Mouse (Mus musculus): ENCODE measurements around the gene Rnf10. TPM values are rescaled to one million over a fixed set of nuclear protein-coding genes. Genes with fewer than 3 reads are reported as not detected.

Gene Rnf10
- polyA plus RNA-seq, 1 experiment from 2014 or later, result 85.1 TPM

DNA sequence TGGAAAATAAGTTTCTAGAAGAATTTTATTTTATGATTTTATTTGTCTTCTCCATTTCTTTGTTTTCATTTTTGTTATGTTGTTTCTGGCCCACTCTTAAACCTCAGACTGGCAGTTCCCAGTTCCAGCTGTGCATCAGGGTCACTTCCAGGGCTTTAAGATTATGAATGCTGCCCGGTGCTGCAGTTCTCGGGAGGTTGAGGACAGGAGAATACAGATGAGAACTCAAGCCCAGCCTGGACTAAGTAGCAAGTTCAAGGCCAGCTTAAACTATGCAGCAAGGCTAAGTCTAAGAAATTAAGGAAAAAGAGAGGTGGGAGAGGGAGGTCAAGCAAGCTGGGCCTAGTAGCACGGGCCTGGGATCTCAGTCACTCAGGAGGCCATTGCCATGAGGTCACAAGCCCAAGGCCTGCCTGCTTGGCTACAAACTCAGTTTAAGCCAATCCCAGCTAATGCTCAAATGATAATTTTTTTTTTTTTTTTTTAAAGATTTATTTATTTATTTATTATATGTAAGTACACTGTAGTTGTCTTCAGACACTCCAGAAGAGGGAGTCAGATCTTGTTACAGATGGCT is 5.1 kb downstream of the Rnf10 start:
- Histone ChIP-seq H3K4me2 (ENCODE audit: low read depth, low read length) (no peak overlapping the region), H3K27ac (ENCODE audit: low read length) (no peak overlapping the region), H3K36me3 (ENCODE audit: control insufficient read depth, insufficient read depth, low read length) (no peaks in the 10 kb centered on the region), H3K9me3 (replicated peaks; ENCODE audit: control insufficient read depth, low read length) (no peaks in the 10 kb centered on the region), H3K4me3 (replicated peaks; ENCODE audit: low read length) (no peak overlapping the region), H3K9ac (ENCODE audit: low read length) (no peak overlapping the region), H3K27me3 (ENCODE audit: control insufficient read depth, insufficient read depth, low read length) (no peaks in the 10 kb centered on the region), H3K4me1 (ENCODE audit: control insufficient read depth, insufficient read depth, low read length) (peaks cover 30% of the 10 kb centered on the region)
- ATAC-seq (ENCODE audit: insufficient read depth, low FRiP score), result no peak
- WGBS, result 71% methylated on average over 3 of the region's 3 CpGs

DNA sequence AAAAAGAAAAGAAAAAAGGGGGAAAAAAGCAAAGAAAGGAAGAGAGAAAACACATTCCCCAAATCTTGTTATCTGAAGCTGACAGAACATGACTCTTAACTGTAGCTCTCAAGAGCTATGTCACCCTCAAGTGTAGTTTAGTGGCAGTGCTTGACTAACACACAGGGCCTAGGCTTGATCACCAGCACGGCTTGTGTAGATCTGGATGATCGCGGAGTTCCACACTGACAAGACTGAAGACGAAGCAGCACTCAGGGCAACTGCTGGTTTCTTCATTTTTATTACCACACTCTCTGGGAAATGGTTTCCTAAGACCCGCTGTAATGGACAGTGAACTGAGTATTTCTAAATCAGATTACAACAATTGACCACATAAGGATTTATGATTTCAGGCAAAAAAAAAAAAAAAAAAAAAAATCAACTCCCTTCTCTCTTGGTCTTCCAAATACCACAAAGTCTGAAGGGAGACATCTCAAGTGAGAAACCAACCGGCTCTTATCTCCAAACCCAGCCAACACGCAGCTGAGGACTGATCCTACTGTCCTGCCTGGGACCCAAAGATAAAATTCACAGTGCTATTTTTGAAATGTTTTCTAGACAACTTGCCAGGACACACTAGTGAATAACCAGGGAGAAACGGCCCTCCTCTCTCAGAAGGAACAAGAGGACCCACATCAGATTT is 5.8 kb downstream of the Rnf10 start:
- Histone ChIP-seq H3K4me3 (replicated peaks; ENCODE audit: low read length) (no peak overlapping the region), H3K4me2 (ENCODE audit: low read depth, low read length) (no peak overlapping the region), H3K9ac (ENCODE audit: low read length) (no peak overlapping the region), H3K36me3 (ENCODE audit: control insufficient read depth, insufficient read depth, low read length) (no peaks in the 10 kb centered on the region), H3K4me1 (ENCODE audit: control insufficient read depth, insufficient read depth, low read length) (peaks cover 30% of the 10 kb centered on the region), H3K27ac (ENCODE audit: low read length) (no peak overlapping the region), H3K9me3 (replicated peaks; ENCODE audit: control insufficient read depth, low read length) (no peaks in the 10 kb centered on the region), H3K27me3 (ENCODE audit: control insufficient read depth, insufficient read depth, low read length) (no peaks in the 10 kb centered on the region)
- WGBS, result 73% methylated on average over 8 of the region's 8 CpGs
- ATAC-seq (ENCODE audit: insufficient read depth, low FRiP score), result no peak

DNA sequence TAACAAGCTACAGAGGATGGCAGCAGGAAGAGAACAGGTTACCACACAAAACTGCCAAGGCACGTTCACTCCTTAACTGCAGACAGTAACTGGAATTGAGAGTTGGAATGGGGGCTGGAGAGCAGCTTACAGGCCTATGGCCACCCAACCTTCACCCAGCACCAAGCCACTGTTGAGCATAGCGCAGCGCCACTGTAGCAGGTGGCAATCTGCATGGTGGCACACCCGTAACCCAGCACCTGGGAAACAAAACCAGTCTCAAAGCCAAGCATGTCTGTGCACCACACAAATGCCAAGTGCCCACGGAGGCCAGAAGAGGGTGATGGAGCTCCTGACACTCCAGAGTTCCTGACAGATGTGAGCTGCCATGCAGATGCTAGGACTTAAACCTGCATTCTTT is 6.4 kb downstream of the Rnf10 start:
- Histone ChIP-seq H3K4me2 (ENCODE audit: low read depth, low read length) (no peak overlapping the region), H3K4me1 (ENCODE audit: control insufficient read depth, insufficient read depth, low read length) (peaks cover 30% of the 10 kb centered on the region), H3K4me3 (replicated peaks; ENCODE audit: low read length) (no peak overlapping the region), H3K9ac (ENCODE audit: low read length) (no peak overlapping the region), H3K36me3 (ENCODE audit: control insufficient read depth, insufficient read depth, low read length) (no peaks in the 10 kb centered on the region), H3K9me3 (replicated peaks; ENCODE audit: control insufficient read depth, low read length) (no peaks in the 10 kb centered on the region), H3K27me3 (ENCODE audit: control insufficient read depth, insufficient read depth, low read length) (no peaks in the 10 kb centered on the region), H3K27ac (ENCODE audit: low read length) (no peak overlapping the region)
- 88% methylated on average over 5 of the region's 5 CpGs for WGBS
- no peak for ATAC-seq (ENCODE audit: insufficient read depth, low FRiP score)

- Histone ChIP-seq H3K27me3 (ENCODE audit: control insufficient read depth, insufficient read depth, low read length) (no peaks in the 10 kb centered on the region), H3K27ac (ENCODE audit: low read length) (no peak overlapping the region), H3K4me1 (ENCODE audit: control insufficient read depth, insufficient read depth, low read length) (peaks cover 15% of the 10 kb centered on the region; the same call in 1 of the 2 replicates), H3K36me3 (ENCODE audit: control insufficient read depth, insufficient read depth, low read length) (peaks cover 14% of the 10 kb centered on the region), H3K9me3 (replicated peaks; ENCODE audit: control insufficient read depth, low read length) (no peaks in the 10 kb centered on the region), H3K9ac (ENCODE audit: low read length) (no peak overlapping the region), H3K4me3 (replicated peaks; ENCODE audit: low read length) (no peak overlapping the region), H3K4me2 (ENCODE audit: low read depth, low read length) (no peak overlapping the region)
- ATAC-seq (ENCODE audit: insufficient read depth, low FRiP score), result no peak
- WGBS, result 82% methylated on average over 14 of the region's 14 CpGs
Measured at GRCm38 (mm10) chr5:115262502-115263291, 10.0 kb downstream of the Rnf10 start.

DNA sequence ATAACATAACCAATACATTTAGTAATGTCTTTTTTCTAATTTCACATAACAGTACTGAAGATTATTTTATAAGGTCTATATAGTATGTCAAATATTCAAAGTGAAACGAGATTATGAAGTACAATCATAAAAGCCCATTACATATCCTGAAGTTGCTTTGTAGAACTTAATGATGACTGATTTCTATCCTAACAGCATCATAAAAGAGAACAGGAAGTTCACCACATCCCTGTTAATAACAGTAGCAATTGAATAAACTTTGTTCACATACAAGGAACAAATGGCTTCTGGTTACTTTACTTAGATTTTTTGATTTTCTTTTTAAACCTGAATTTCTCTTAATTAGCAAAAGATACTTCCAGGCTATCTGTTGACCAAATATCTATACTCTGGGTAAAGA is 10.8 kb downstream of the Rnf10 start:
- peaks cover 22% of the 10 kb centered on the region for H3K36me3 ChIP-seq (ENCODE audit: control insufficient read depth, insufficient read depth, low read length)
- no peak overlapping the region for H3K4me2 ChIP-seq (ENCODE audit: low read depth, low read length)
- H3K4me3 ChIP-seq (replicated peaks; ENCODE audit: low read length), result no peak overlapping the region
- WGBS, result 84% methylated on average over 1 of the region's 1 CpGs
- ATAC-seq (ENCODE audit: insufficient read depth, low FRiP score), result no peak
- H3K4me1 ChIP-seq (ENCODE audit: control insufficient read depth, insufficient read depth, low read length), result peaks cover 9% of the 10 kb centered on the region; the same call in 1 of the 2 replicates
- no peaks in the 10 kb centered on the region for H3K9me3 ChIP-seq (replicated peaks; ENCODE audit: control insufficient read depth, low read length)
- H3K27me3 ChIP-seq (ENCODE audit: control insufficient read depth, insufficient read depth, low read length), result no peaks in the 10 kb centered on the region
- no peak overlapping the region for H3K9ac ChIP-seq (ENCODE audit: low read length)
- no peak overlapping the region for H3K27ac ChIP-seq (ENCODE audit: low read length)

- H3K4me1 ChIP-seq (ENCODE audit: control insufficient read depth, insufficient read depth, low read length), result peaks cover 5% of the 10 kb centered on the region; the same call in 1 of the 2 replicates
- H3K4me2 ChIP-seq (ENCODE audit: low read depth, low read length), result no peak overlapping the region
- H3K9ac ChIP-seq (ENCODE audit: low read length), result no peak overlapping the region
- no peak for ATAC-seq (ENCODE audit: insufficient read depth, low FRiP score)
- WGBS, result 85% methylated on average over 8 of the region's 8 CpGs
- H3K9me3 ChIP-seq (replicated peaks; ENCODE audit: control insufficient read depth, low read length), result no peaks in the 10 kb centered on the region
- H3K36me3 ChIP-seq (ENCODE audit: control insufficient read depth, insufficient read depth, low read length), result peaks cover 29% of the 10 kb centered on the region
- no peak overlapping the region for H3K4me3 ChIP-seq (replicated peaks; ENCODE audit: low read length)
- H3K27ac ChIP-seq (ENCODE audit: low read length), result no peak overlapping the region
- no peaks in the 10 kb centered on the region for H3K27me3 ChIP-seq (ENCODE audit: control insufficient read depth, insufficient read depth, low read length)
Measured at GRCm38 (mm10) chr5:115261141-115261540, 11.6 kb downstream of the Rnf10 start.

DNA sequence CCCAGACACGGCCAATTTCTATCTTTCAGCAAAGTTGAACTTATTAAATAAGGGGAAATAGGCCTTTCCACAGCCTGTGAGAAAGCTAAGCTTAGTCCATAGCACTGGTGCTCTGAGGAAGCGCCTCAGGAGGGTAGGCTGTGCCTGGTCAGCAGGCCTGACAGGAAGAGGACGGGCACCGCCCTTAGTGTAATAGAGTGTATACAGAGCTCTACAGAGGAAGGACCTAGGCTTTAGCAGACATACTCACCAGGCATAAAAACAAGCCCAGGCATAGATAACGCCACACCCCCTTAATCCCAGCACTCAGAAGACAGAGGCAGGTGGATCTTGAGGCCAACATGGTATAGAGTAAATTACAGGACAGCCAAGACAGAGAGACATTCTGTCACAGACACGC is 12.3 kb downstream of the Rnf10 start:
- Histone ChIP-seq H3K36me3 (ENCODE audit: control insufficient read depth, insufficient read depth, low read length) (peaks cover 35% of the 10 kb centered on the region), H3K4me2 (ENCODE audit: low read depth, low read length) (no peak overlapping the region), H3K4me3 (replicated peaks; ENCODE audit: low read length) (no peak overlapping the region), H3K27me3 (ENCODE audit: control insufficient read depth, insufficient read depth, low read length) (no peaks in the 10 kb centered on the region), H3K9me3 (replicated peaks; ENCODE audit: control insufficient read depth, low read length) (no peaks in the 10 kb centered on the region), H3K4me1 (ENCODE audit: control insufficient read depth, insufficient read depth, low read length) (no peaks in the 10 kb centered on the region), H3K27ac (ENCODE audit: low read length) (no peak overlapping the region), H3K9ac (ENCODE audit: low read length) (no peak overlapping the region)
- WGBS, result 81% methylated on average over 6 of the region's 6 CpGs
- no peak for ATAC-seq (ENCODE audit: insufficient read depth, low FRiP score)

DNA sequence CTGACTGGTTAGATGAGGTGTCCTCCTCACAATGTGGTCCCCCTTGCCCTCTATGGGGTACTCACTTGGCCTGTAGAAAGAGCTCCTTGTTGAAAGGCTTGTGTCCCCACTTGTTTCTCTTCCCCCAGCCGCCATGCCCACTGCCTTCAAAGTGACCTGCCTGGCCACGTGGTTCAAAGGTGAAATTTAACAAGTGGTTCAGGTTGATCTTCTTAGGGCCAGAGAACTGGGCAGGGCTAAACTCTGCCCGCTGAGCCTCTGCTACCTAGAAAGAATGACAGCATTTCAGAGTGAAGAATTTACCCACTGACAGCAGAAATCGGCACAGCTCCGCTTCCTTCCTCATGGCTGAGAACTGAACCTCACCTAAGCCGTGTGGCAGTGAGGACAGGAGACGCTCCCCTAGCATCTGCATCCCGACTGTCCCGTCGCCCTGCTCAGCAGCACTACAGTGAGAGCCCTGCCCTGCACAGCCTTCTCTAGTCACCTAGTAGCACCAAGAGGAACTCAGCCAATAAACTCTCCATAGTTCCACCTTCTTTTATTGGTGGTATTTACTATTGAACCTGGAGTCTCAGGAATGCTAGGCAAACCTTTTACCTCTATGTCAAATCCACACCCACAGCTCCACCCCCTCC is 15.7 kb downstream of the Rnf10 start:
- H3K36me3 ChIP-seq (ENCODE audit: control insufficient read depth, insufficient read depth, low read length), result peaks cover 39% of the 10 kb centered on the region
- no peak overlapping the region for H3K9ac ChIP-seq (ENCODE audit: low read length)
- no peaks in the 10 kb centered on the region for H3K27me3 ChIP-seq (ENCODE audit: control insufficient read depth, insufficient read depth, low read length)
- no peak for ATAC-seq (ENCODE audit: insufficient read depth, low FRiP score)
- H3K4me1 ChIP-seq (ENCODE audit: control insufficient read depth, insufficient read depth, low read length), result no peaks in the 10 kb centered on the region
- no peak overlapping the region for H3K4me2 ChIP-seq (ENCODE audit: low read depth, low read length)
- H3K9me3 ChIP-seq (replicated peaks; ENCODE audit: control insufficient read depth, low read length), result no peaks in the 10 kb centered on the region
- WGBS, result 78% methylated on average over 10 of the region's 10 CpGs
- no peak overlapping the region for H3K27ac ChIP-seq (ENCODE audit: low read length)
- no peak overlapping the region for H3K4me3 ChIP-seq (replicated peaks; ENCODE audit: low read length)

DNA sequence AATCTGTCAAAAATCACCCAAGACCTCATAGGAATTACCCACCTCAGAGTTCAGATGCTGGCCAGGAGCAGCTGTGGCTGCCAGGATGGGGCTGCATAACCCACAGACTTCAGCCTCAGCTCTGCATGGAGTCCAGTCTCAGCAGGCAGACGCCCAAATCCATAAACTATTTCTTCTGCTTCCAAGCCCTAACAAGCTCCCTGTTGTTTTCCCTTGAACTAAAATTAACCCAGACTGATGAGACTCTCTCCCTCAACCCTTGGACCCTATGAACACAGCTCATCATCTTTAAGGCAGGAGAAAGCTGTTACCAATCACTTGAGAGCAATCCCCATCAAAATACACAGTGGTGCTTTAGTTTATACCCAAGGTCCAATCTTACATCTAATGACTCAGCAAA is 17.2 kb downstream of the Rnf10 start:
- H3K4me3 ChIP-seq (replicated peaks; ENCODE audit: low read length), result no peak overlapping the region
- H3K9me3 ChIP-seq (replicated peaks; ENCODE audit: control insufficient read depth, low read length), result no peaks in the 10 kb centered on the region
- no peak overlapping the region for H3K27ac ChIP-seq (ENCODE audit: low read length)
- H3K27me3 ChIP-seq (ENCODE audit: control insufficient read depth, insufficient read depth, low read length), result no peaks in the 10 kb centered on the region
- no peak for ATAC-seq (ENCODE audit: insufficient read depth, low FRiP score)
- no peak overlapping the region for H3K9ac ChIP-seq (ENCODE audit: low read length)
- H3K4me1 ChIP-seq (ENCODE audit: control insufficient read depth, insufficient read depth, low read length), result no peaks in the 10 kb centered on the region
- 84% methylated on average over 1 of the region's 1 CpGs for WGBS
- H3K36me3 ChIP-seq (ENCODE audit: control insufficient read depth, insufficient read depth, low read length), result peaks cover 45% of the 10 kb centered on the region
- no peak overlapping the region for H3K4me2 ChIP-seq (ENCODE audit: low read depth, low read length)
